Mouse (Mus musculus): ENCODE measurements around the gene Tmem150a. TPM values are rescaled to one million over a fixed set of nuclear protein-coding genes. Genes with fewer than 3 reads are reported as not detected.

The Tmem150a gene
- total RNA-seq, 4 experiments from 2014 or later = 16.5 to 24.2 (median 20.8) TPM

- no peak for DNase-seq (ENCODE audit: low spot score in 2 of 2)
Measured at GRCm38 (mm10) chr6:72350214-72350613, 5.0 kb upstream of the Tmem150a start.

GRCm38 (mm10) chr6:72352636-72353405, 2.4 kb upstream of the Tmem150a start:
- no peak for DNase-seq (ENCODE audit: low spot score in 2 of 2)

- DNase-seq (ENCODE audit: low spot score in 2 of 2) = no peak
Measured at GRCm38 (mm10) chr6:72354025-72354424, 1.2 kb upstream of the Tmem150a start.

- DNase-seq (ENCODE audit: low spot score in 2 of 2) = peak in 1 of 2 experiments; percentile 17
Measured at GRCm38 (mm10) chr6:72356001-72356532, 820 bp downstream of the Tmem150a start.

GRCm38 (mm10) chr6:72357164-72358079, 2.2 kb downstream of the Tmem150a start:
- peak in 1 of 2 experiments; percentile 31 for DNase-seq (ENCODE audit: low spot score in 2 of 2)

GRCm38 (mm10) chr6:72358086-72358764, 3.0 kb downstream of the Tmem150a start:
- DNase-seq (ENCODE audit: low spot score in 2 of 2) = no peak

GRCm38 (mm10) chr6:72359343-72359742, 4.1 kb downstream of the Tmem150a start:
- DNase-seq (ENCODE audit: low spot score in 2 of 2) = no peak

- DNase-seq (ENCODE audit: low spot score in 2 of 2) = no peak
Measured at GRCm38 (mm10) chr6:72359891-72360598, 4.8 kb downstream of the Tmem150a start.

GRCm38 (mm10) chr6:72360599-72360935, 5.3 kb downstream of the Tmem150a start:
- no peak for DNase-seq (ENCODE audit: low spot score in 2 of 2)

GRCm38 (mm10) chr6:72361121-72361551, 5.9 kb downstream of the Tmem150a start:
- DNase-seq (ENCODE audit: low spot score in 2 of 2) = no peak

- DNase-seq (ENCODE audit: low spot score in 2 of 2) = peak; percentile 93 to 94
Measured at GRCm38 (mm10) chr6:72362132-72363028, 7.1 kb downstream of the Tmem150a start.

- DNase-seq (ENCODE audit: low spot score in 2 of 2) = no peak
Measured at GRCm38 (mm10) chr6:72364009-72364408, 8.8 kb downstream of the Tmem150a start.

GRCm38 (mm10) chr6:72364985-72365384, 9.7 kb downstream of the Tmem150a start:
- no peak for DNase-seq (ENCODE audit: low spot score in 2 of 2)

GRCm38 (mm10) chr6:72366304-72366703, 11.1 kb downstream of the Tmem150a start:
- no peak for DNase-seq (ENCODE audit: low spot score in 2 of 2)

GRCm38 (mm10) chr6:72366844-72367443, 11.7 kb downstream of the Tmem150a start, which contains the start of gene Rnf181:
Gene Rnf181 (minus strand): TSS chr6:72366956.
- DNase-seq (ENCODE audit: low spot score in 2 of 2) = no peak

GRCm38 (mm10) chr6:72367460-72367974, 12.3 kb downstream of the Tmem150a start:
- DNase-seq (ENCODE audit: low spot score in 2 of 2) = no peak

- no peak for DNase-seq (ENCODE audit: low spot score in 2 of 2)
Measured at GRCm38 (mm10) chr6:72369557-72369956, 14.3 kb downstream of the Tmem150a start.

GRCm38 (mm10) chr6:72370091-72370490, 14.8 kb downstream of the Tmem150a start:
- no peak for DNase-seq (ENCODE audit: low spot score in 2 of 2)

- DNase-seq (ENCODE audit: low spot score in 2 of 2) = no peak
Measured at GRCm38 (mm10) chr6:72371147-72371546, 15.9 kb downstream of the Tmem150a start.
